Mouse (Mus musculus) cerebellum, adult 11-12 months (tissue): ENCODE results near the gene Gm21936.
"Not testable (repeated sequence)": the region's sequence is repeated elsewhere in the genome, so short reads cannot be mapped to it uniquely, and the experiment has no call there.

Experiments used
- DNase-seq: peaks from one replicate; pipeline ENCODE4 v3.0.0; 2022

Gene Gm21936

DNA sequence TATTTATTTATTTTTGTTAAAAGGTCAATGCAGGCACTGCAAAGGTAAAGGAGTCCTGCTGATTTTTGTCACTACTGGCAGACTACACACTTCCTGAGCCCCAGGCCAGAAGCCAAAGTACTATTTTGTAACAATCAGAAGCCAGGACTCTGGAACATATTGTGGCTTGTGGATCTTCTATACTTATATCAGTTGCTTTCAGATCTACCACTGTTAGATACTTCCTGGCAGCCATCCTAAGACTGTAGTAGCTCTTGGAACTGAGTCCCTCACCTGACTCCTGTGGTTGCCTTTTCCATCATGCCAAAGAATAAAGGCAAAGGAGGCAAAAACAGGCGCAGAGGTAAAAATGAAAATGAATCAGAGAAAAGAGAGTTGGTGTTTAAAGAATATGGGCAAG is at the start of gene Gm21936:
TSS of gene Gm21936 (plus strand) at position 301 of the 400 bp plus-strand sequence.
- DNase-seq = not testable (repeated sequence)

DNA sequence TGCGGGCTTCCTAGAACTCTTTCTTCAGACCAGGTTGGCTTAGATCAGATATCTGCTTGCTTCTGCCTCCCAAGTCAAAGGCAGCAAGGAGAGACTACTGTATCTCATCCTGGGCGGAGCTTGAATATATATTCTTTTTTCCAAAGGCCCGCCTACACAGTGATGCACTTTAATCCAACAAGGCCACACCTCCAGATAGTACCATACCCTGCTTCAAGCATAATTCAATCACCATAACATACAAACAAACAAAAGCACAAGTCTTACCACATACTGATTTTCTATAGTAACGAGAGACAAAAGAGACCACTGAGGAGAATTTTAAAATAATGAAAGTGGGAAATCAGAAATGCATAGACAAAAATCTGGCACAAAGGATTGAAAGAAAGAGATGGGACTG is 19.7 kb upstream of the Gm21936 start, which contains the start of gene Gm21319:
TSS of gene Gm21319 (minus strand) at position 101 of the 400 bp plus-strand sequence.
- not testable (repeated sequence) for DNase-seq

DNA sequence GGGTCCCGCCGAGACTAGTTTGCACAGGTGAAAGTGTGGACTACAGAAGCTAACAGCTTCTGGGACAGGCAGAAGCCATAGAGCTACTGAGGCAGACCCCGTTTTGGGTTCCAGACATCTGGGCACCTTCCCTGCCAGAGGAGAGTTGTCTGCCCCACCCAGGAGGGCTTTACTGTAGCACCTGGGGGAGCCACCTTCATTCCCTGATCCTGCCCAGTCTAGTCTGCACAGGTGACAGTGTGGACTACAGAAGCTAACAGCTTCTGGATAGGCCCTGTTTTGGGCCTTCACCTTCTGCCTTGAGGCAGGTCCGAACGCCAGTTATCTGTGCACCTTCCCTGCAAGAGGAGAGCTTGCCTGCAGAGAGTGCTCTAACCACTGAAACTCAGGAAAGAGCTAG is 2.7 kb downstream of the Gm21936 start:
- DNase-seq = not testable (repeated sequence)

DNA sequence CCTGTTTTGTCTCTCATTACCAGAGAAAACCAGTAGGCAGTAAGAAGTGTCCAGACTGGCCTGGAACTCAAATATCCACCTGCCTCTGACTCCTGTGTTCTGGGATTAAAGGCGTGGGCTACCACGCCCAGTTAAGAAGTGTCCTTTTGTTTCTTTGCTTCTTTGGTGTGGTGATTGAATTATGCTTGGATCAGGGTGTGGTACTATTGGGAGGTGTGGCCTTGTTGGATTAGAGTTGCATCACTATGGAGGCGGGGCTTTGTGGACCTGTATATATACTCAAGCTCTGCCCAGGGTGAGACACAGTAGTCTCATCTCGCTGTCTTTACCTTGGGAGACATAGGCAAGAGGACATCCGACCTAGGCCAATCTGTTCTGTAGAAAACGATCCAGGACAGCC is 21.0 kb downstream of the Gm21936 start, which contains the start of gene BB287469:
TSS of gene BB287469 (plus strand) at position 301 of the 400 bp plus-strand sequence.
- not testable (repeated sequence) for DNase-seq

DNA sequence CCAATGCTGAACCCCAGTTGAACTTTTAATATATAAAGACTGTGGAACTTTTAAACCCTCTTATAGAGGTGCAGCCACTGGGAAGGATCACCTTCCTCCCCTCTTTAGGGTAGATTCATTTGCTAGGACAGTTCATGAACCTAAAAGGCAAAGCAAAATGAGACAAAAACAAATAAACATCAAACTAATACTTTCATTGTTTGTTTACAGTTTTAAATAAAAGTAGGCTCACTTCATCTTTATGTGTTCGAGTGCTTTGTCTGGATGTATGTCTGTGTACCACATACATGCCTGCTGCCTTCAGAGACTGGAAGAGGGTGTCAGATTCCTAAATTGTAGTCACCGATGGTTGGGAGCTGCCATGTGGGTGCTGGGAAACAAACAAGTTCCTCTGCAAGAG is 46.9 kb downstream of the Gm21936 start, which contains the start of gene Gm2001:
TSS of gene Gm2001 (minus strand) at position 101 of the 400 bp plus-strand sequence.
- not testable (repeated sequence) for DNase-seq
